Mouse (Mus musculus): Measurements from ENCODE around the gene Coro2a. TPM values are rescaled to one million over a fixed set of nuclear protein-coding genes. Genes with fewer than 3 reads are reported as not detected.
A peak's percentile ranks its signal among the peaks of the same experiment; 100 is the strongest.

The Coro2a gene
- polyA plus RNA-seq, 1 experiment from 2014 or later, result 34.5 TPM

DNA sequence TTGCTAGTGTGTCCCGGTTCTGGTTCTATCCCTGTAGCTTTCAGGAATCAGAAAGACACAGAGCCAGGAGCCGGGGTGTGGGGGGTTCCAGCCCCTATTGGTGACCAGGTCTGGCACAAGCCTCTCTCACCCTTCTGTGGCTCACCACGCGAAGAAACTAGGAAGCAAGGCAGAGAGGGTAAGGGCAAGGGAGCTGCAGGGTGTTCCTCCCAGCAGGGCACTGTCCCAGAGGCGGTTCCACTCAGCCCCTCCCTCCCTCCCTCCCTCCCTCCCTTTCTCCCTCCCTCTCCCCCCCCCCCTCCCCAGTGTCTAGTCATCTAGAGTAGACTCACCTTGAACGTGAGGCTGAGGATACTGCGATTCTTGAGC lies 74.5 kb downstream of the Coro2a start:
- Histone ChIP-seq H3K79me2 (ENCODE audit: inconsistent target) (peaks cover 63% of the 10 kb centered on the region), H3K4me3 (ENCODE audit: inconsistent target) (no peak overlapping the region), H3K36me3 (ENCODE audit: inconsistent target) (peaks cover 87% of the 10 kb centered on the region), H3K27ac (no peak overlapping the region)
- 35% methylated on average over 3 of the region's 7 CpGs for WGBS (ENCODE audit: missing documents)

DNA sequence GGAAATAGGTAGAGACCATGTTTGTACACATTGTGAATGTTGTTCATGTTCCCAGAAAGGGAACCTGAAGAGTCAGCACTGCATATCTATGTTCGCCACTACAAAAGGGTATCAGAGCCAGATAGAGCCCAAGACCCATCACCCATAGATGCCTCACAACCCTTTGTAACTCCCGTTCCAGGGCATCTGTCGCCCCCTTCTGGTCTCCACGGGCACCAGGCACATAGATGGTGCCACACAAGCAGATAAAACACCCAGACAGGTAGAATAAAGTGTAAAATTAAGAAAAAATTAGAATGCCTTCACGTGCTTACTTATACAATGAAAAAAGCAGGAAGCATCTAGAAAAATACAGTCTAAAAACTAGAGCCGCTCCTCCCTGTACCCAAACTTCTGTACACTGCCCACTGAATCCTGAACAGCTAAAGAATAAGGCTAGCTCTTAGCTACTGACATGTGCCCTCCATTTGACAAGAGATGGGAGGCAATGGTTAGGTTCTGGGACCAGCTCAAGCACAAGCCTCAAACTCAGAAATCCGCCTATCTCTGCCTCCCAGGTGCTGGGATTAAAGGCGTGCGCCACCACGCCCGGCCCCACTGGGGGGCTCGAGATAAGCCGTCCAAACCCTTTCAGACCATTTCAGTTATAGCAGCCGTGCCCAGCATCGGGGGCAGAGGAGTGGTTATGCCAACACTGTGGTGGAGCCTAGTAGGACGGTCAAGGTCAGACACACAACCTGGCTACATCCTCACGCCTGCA lies 75.0 kb downstream of the Coro2a start:
- Histone ChIP-seq H3K36me3 (ENCODE audit: inconsistent target) (peaks cover 87% of the 10 kb centered on the region), H3K79me2 (ENCODE audit: inconsistent target) (peaks cover 57% of the 10 kb centered on the region), H3K27ac (no peak overlapping the region), H3K4me3 (ENCODE audit: inconsistent target) (no peak overlapping the region)
- 77% methylated on average over 17 of the region's 17 CpGs for WGBS (ENCODE audit: missing documents)

DNA sequence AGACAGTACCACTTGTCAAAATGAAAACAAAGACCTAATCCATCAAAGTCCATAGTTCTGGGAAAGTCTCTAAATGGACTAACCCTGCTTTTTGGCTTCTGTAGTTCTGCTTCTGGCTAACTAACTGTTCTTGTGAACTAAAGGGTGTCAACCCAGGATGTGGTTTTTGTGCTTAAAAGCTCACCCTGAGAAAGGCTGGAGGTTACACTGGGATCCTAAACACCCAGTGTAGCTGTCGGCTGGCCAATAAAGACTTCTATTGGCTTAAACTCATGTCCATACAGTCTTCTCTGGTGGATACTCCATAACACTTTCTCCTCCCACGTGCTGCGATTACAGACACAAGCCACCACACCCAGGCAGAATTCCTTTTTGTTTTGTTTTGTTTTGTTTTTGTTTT lies 75.8 kb downstream of the Coro2a start:
- H3K79me2 ChIP-seq (ENCODE audit: inconsistent target), result peaks cover 50% of the 10 kb centered on the region
- peaks cover 87% of the 10 kb centered on the region for H3K36me3 ChIP-seq (ENCODE audit: inconsistent target)
- H3K4me3 ChIP-seq (ENCODE audit: inconsistent target), result no peak overlapping the region
- WGBS (ENCODE audit: missing documents), result 92% methylated on average over 3 of the region's 3 CpGs
- no peak overlapping the region for H3K27ac ChIP-seq

DNA sequence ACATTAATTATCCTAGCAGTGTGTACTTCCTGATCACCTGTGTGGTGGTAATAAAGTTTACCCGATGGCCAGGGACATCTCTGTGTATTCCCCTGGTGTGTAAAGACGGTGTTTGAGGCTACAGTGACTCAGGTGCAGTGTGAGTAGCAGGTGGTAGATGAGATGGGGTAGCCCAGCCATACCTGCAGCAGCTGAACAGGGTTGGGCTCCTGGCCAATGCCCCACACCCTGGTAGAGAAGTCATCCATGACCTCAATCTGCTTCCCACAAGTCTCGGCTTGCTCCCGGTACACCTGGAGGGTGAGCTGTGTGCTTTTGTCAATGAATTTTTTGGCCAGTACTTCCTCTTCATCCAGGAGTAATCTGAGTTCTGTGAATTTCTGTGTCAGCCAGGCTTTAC lies 78.7 kb downstream of the Coro2a start:
- WGBS (ENCODE audit: missing documents), result 100% methylated on average over 4 of the region's 4 CpGs
- Histone ChIP-seq H3K36me3 (ENCODE audit: inconsistent target) (peaks cover 88% of the 10 kb centered on the region), H3K79me2 (ENCODE audit: inconsistent target) (peaks cover 20% of the 10 kb centered on the region; the same call in 1 of the 2 replicates), H3K4me3 (ENCODE audit: inconsistent target) (no peak overlapping the region), H3K27ac (no peak overlapping the region)

GRCm38 (mm10) chr4:46521457-46521856 lies 80.5 kb downstream of the Coro2a start:
- H3K36me3 ChIP-seq (ENCODE audit: inconsistent target), result peaks cover 83% of the 10 kb centered on the region
- 88% methylated on average over 10 of the region's 10 CpGs for WGBS (ENCODE audit: missing documents)
- H3K4me3 ChIP-seq (ENCODE audit: inconsistent target), result no peak overlapping the region
- peaks cover 4% of the 10 kb centered on the region; the same call in 1 of the 2 replicates for H3K79me2 ChIP-seq (ENCODE audit: inconsistent target)
- no peak overlapping the region for H3K27ac ChIP-seq

- Histone ChIP-seq H3K27ac (no peak overlapping the region), H3K79me2 (ENCODE audit: inconsistent target) (no peaks in the 10 kb centered on the region; the same call in 1 of the 2 replicates), H3K36me3 (ENCODE audit: inconsistent target) (peaks cover 78% of the 10 kb centered on the region), H3K4me3 (ENCODE audit: inconsistent target) (no peak overlapping the region)
- WGBS (ENCODE audit: missing documents), result 100% methylated on average over 2 of the region's 2 CpGs
Measured at GRCm38 (mm10) chr4:46520491-46520890, 81.5 kb downstream of the Coro2a start.

DNA sequence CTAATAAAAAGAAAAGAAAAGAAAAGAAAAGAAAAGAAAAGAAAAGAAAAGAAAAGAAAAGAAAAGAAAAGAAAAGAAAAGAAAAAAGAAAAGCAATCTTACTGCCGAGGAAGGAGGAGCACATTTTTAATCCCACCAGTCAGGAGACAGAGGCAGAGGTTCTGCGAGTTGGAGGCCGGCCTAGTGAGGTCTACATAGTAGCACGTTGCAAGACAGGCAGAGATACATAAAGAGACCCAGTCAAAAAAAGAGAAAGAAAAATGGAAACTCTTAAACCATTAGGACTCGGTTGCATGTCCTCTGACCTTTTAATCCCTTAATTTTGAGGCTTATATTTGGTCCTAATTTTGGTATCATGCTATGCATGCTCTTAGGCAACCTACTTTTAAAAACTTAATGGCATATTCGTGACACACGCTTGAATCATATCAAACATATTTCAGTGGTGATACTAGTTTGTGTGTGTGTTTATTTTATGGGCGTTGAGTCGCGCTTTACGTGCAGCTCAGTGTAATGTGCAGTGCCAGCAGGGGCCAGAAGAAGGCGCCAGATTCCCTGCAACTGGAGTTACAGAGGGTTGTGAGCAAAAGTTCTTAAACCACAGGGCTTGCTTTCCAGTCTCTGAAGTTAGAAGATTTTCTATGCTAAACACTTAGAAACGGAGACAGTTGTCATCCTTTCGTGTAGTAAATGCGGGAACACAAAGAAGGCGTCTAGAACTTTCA lies 94.1 kb downstream of the Coro2a start:
- Histone ChIP-seq H3K36me3 (ENCODE audit: inconsistent target) (peaks cover 30% of the 10 kb centered on the region; the same call in 1 of the 2 replicates), H3K27ac (peak overlapping the region; percentile 15), H3K79me2 (ENCODE audit: inconsistent target) (no peaks in the 10 kb centered on the region), H3K4me3 (ENCODE audit: inconsistent target) (no peak overlapping the region)
- 24% methylated on average over 16 of the region's 16 CpGs for WGBS (ENCODE audit: missing documents)

GRCm38 (mm10) chr4:46506801-46507610 lies 95.0 kb downstream of the Coro2a start:
- peaks cover 35% of the 10 kb centered on the region; the same call in 1 of the 2 replicates for H3K36me3 ChIP-seq (ENCODE audit: inconsistent target)
- no peak overlapping the region for H3K4me3 ChIP-seq (ENCODE audit: inconsistent target)
- H3K79me2 ChIP-seq (ENCODE audit: inconsistent target), result no peaks in the 10 kb centered on the region
- WGBS (ENCODE audit: missing documents), result 10% methylated on average over 69 of the region's 94 CpGs
- H3K27ac ChIP-seq, result no peak overlapping the region

DNA sequence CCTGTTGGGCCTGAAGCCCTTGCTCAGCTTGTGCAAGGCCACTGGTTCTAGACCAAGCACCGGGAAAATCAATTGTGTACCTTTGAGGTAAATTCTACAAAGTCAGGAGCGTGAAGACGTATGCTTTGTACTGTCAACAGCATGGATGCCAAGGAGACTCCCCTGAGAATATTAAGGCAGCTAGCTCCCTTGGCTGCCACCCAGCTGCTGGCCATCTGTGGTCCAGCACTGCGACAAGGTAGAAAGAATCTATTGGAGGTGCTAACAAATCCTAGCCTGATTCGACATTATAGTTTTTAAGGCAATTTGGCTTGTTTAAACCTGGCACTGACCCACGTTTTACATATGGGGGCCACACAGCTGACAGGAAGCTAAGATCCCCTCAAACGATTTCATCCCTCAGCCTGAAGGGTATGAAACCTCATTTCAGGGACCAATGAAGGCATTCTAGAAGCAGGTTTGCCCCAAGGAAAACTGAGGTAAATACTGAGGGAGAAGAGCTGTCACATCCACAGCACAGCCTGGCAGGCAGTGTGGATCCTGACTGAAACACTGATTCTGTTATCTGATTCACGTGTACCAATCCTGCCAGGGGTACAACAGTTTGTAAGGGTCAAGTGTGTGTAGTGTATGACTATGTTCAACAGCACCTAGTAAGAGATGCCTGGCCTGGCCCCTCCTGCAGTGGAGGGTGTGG lies 96.5 kb downstream of the Coro2a start:
- Histone ChIP-seq H3K79me2 (ENCODE audit: inconsistent target) (no peaks in the 10 kb centered on the region), H3K4me3 (ENCODE audit: inconsistent target) (no peak overlapping the region), H3K36me3 (ENCODE audit: inconsistent target) (peaks cover 36% of the 10 kb centered on the region; the same call in 1 of the 2 replicates), H3K27ac (no peak overlapping the region)
- WGBS (ENCODE audit: missing documents), result 81% methylated on average over 8 of the region's 8 CpGs

DNA sequence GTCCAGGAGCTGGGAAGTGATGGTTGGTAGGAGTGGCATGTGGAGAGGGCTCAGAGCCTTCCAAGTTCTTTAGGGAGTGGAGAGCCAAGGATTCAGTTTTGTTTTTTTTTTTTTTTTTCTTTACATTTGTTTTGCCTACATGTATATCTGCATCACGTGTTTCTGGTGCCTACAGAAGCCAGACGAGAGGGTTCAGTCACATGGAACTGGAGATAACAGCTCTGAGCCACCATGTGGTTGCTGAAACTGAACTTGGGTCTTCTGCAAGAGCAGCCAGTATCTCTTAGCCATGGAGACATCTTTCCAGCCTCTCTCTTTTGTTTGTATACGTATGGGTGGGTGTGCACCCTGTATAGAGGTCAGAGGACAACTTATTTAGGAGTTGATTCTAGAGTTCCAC lies 98.1 kb downstream of the Coro2a start:
- 87% methylated on average over 2 of the region's 3 CpGs for WGBS (ENCODE audit: missing documents)
- Histone ChIP-seq H3K36me3 (ENCODE audit: inconsistent target) (peaks cover 48% of the 10 kb centered on the region; the same call in 1 of the 2 replicates), H3K4me3 (ENCODE audit: inconsistent target) (no peak overlapping the region), H3K27ac (no peak overlapping the region), H3K79me2 (ENCODE audit: inconsistent target) (no peaks in the 10 kb centered on the region)

DNA sequence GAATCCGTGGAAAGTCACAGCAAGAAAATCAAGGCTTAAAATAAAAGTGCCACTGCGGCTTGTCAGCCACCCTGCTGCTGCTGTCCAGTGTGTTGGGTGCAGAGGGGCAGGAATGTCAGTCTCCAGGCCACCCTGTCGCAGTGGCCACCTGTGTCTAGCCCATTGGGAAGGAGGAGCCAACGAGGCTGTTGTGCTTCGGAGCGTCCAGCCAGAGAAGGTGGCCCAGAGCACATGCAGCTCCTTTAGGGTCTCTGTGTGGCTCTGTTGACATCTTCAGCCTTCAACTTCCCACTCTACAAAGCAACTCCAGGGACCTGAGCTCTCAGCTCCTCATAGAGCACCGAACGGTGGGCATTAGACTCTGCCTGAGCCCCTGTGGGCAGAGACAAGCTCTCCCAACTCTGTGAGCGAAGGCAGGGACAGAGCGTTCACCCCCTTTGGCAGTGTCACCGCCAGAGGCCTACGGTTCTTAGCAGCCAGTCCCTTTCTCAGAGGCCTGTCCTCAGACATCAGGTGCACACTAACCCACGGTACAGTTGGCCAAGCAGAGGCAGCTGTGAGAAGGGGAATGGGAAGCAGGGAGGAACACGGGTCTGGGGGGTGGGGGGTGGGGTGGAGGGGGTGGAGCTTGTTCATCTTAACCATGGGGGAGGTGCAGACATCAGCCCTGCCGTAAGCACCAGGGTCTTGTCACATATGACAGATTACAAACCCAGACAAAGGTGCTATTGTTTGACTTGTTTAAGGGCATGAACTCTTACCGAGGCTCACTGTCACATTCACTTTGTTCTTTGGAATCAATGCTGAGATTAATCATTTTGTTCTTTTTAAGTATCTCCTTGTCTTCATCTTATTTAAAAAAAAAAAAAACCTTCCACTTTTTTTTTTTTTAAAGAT lies 99.1 kb downstream of the Coro2a start:
- 90% methylated on average over 16 of the region's 16 CpGs for WGBS (ENCODE audit: missing documents)
- no peak overlapping the region for H3K27ac ChIP-seq
- peaks cover 48% of the 10 kb centered on the region; the same call in 1 of the 2 replicates for H3K36me3 ChIP-seq (ENCODE audit: inconsistent target)
- no peak overlapping the region for H3K4me3 ChIP-seq (ENCODE audit: inconsistent target)
- H3K79me2 ChIP-seq (ENCODE audit: inconsistent target), result peaks cover 8% of the 10 kb centered on the region; the same call in 1 of the 2 replicates

GRCm38 (mm10) chr4:46498976-46499375 lies 103.0 kb downstream of the Coro2a start:
- WGBS (ENCODE audit: missing documents), result 23% methylated on average over 4 of the region's 4 CpGs
- no peak overlapping the region for H3K27ac ChIP-seq
- no peak overlapping the region for H3K4me3 ChIP-seq (ENCODE audit: inconsistent target)
- H3K79me2 ChIP-seq (ENCODE audit: inconsistent target), result peaks cover 14% of the 10 kb centered on the region; the same call in 1 of the 2 replicates
- H3K36me3 ChIP-seq (ENCODE audit: inconsistent target), result peaks cover 40% of the 10 kb centered on the region; the same call in 1 of the 2 replicates

DNA sequence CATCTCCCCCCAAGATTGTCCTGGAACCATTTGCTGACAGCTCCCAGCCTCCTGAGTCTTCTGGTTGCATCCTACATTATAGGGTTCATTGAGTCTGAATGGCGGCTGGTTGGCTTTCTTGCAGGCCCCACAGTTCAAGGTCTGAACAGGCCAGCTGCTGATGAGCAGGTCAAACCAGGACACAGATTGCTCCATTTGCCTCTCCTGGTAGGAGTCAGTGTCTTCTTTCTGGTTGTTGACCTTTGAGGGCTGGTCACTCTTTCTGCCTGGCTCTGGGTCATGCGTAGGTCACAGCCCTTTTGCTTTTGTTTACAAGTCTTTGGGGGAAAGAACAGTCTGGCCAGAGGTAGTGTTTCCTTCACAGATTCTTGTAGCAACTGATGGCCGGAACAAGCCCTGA lies 103.5 kb downstream of the Coro2a start:
- 94% methylated on average over 3 of the region's 3 CpGs for WGBS (ENCODE audit: missing documents)
- Histone ChIP-seq H3K79me2 (ENCODE audit: inconsistent target) (peaks cover 14% of the 10 kb centered on the region; the same call in 1 of the 2 replicates), H3K4me3 (ENCODE audit: inconsistent target) (no peak overlapping the region), H3K36me3 (ENCODE audit: inconsistent target) (peaks cover 41% of the 10 kb centered on the region; the same call in 1 of the 2 replicates), H3K27ac (no peak overlapping the region)

All from macrophage (primary cell).